Mouse (Mus musculus): ENCODE data around the gene Hebp2. TPM values are rescaled to one million over a fixed set of nuclear protein-coding genes. Genes with fewer than 3 reads are reported as not detected.

The Hebp2 gene
- total RNA-seq (2023; ENCODE audit: inconsistent age), result 0.29 TPM in 1 of 4 replicates, not detected in the others

GRCm38 (mm10) chr10:18545813-18546235 lies at the start of gene Hebp2:
Gene Hebp2, minus strand, starts transcription at chr10:18546076.

Other genes with a start within 250 kb of the Hebp2 start
- 0.42 to 0.87 TPM (median 0.75 TPM) in 4 replicates for gene Nhsl1, start 227.1 kb downstream of the Hebp2 start, total RNA-seq (2023; ENCODE audit: inconsistent age)
- not detected in 4 replicates for gene Arfgef3, start 197.9 kb upstream of the Hebp2 start, total RNA-seq (2023; ENCODE audit: inconsistent age)
- gene Gm4922, start 240.7 kb upstream of the Hebp2 start, total RNA-seq (2023; ENCODE audit: inconsistent age), result not detected in 4 replicates